Mouse (Mus musculus): ENCODE data around the gene Zc3hc1. TPM values are rescaled to one million over a fixed set of nuclear protein-coding genes. Genes with fewer than 3 reads are reported as not detected.

Zc3hc1 gene
- total and polyA plus RNA-seq, 3 experiments, result 18.1 to 21.7 (median 19.6) TPM

GRCm38 (mm10) chr6:30374731-30375510 is 15.9 kb downstream of the Zc3hc1 start:
- peak; percentile 72 for DNase-seq

- no peak for DNase-seq
Observed at GRCm38 (mm10) chr6:30372627-30373369, 18.0 kb downstream of the Zc3hc1 start.

GRCm38 (mm10) chr6:30369291-30369690 is 21.5 kb downstream of the Zc3hc1 start:
- DNase-seq, result no peak

- no peak for DNase-seq
Observed at GRCm38 (mm10) chr6:30363808-30364207, 27.0 kb downstream of the Zc3hc1 start.

- no peak for DNase-seq
Observed at GRCm38 (mm10) chr6:30359762-30360509, 30.9 kb downstream of the Zc3hc1 start.

- DNase-seq, result peak; percentile 75
Observed at GRCm38 (mm10) chr6:30357561-30358177, 33.2 kb downstream of the Zc3hc1 start.

GRCm38 (mm10) chr6:30356680-30357079 is 34.1 kb downstream of the Zc3hc1 start:
- peak; percentile 82 for DNase-seq

- DNase-seq, result peak; percentile 58
Observed at GRCm38 (mm10) chr6:30356161-30356560, 34.7 kb downstream of the Zc3hc1 start.

GRCm38 (mm10) chr6:30355701-30356100 is 35.1 kb downstream of the Zc3hc1 start:
- no peak for DNase-seq

- DNase-seq, result peak; percentile 18
Observed at GRCm38 (mm10) chr6:30354760-30355159, 36.1 kb downstream of the Zc3hc1 start.

- peak; percentile 79 for DNase-seq
Observed at GRCm38 (mm10) chr6:30353661-30354060, 37.2 kb downstream of the Zc3hc1 start.

GRCm38 (mm10) chr6:30352762-30353161 is 38.1 kb downstream of the Zc3hc1 start:
- no peak for DNase-seq

- no peak for DNase-seq
Observed at GRCm38 (mm10) chr6:30351290-30351689, 39.5 kb downstream of the Zc3hc1 start.

- DNase-seq, result no peak
Observed at GRCm38 (mm10) chr6:30347288-30347801, 43.5 kb downstream of the Zc3hc1 start.

GRCm38 (mm10) chr6:30346737-30347136 is 44.1 kb downstream of the Zc3hc1 start:
- DNase-seq, result peak; percentile 79

- no peak for DNase-seq
Observed at GRCm38 (mm10) chr6:30344032-30344431, 46.8 kb downstream of the Zc3hc1 start.

GRCm38 (mm10) chr6:30340231-30340873 is 50.5 kb downstream of the Zc3hc1 start:
- no peak for DNase-seq

- DNase-seq, result peak; percentile 67
Observed at GRCm38 (mm10) chr6:30336912-30337311, 53.9 kb downstream of the Zc3hc1 start.

GRCm38 (mm10) chr6:30332262-30332661 is 58.6 kb downstream of the Zc3hc1 start:
- DNase-seq, result no peak

- no peak for DNase-seq
Observed at GRCm38 (mm10) chr6:30330706-30331105, 60.1 kb downstream of the Zc3hc1 start.

GRCm38 (mm10) chr6:30325932-30326501 is 64.8 kb downstream of the Zc3hc1 start:
- DNase-seq, result no peak
